Mouse (Mus musculus) brown adipose tissue, adult 24 weeks (tissue): ENCODE data around the gene Hapln2. TPM values are rescaled to one million over a fixed set of nuclear protein-coding genes. Genes with fewer than 3 reads are reported as not detected.

Source experiments
- H3K27ac ChIP-seq: fragments of 200-500 bp; replicated peaks from 2 replicates; pipeline ENCODE4 v1.5.1; 2012; ENCODE audit warnings: low read depth, mild to moderate bottlenecking, low read length
- H3K4me1 ChIP-seq: fragments of 200-500 bp; 2 replicates; pipeline ENCODE4 v1.6.1; 2012; ENCODE audit warnings: low read length, mixed read lengths; ENCODE audit not compliant: control insufficient read depth, insufficient read depth, insufficient read length
- H3K4me3 ChIP-seq: fragments of 200-500 bp; 2 replicates; pipeline ENCODE4 v1.5.1; 2012; ENCODE audit warnings: low read depth, mild to moderate bottlenecking, low read length, moderate library complexity; ENCODE audit not compliant: insufficient read depth
- polyA plus RNA-seq: library from polyadenylated mRNA; stranded (reverse); fragments of >200 nt; gene quantifications from 2 replicates; pipeline ENCODE4 v1.2.4, GENCODE M21; 2012; ENCODE audit not compliant: missing spikeins, insufficient read depth, insufficient read length

Hapln2 gene
- polyA plus RNA-seq, 1 experiment = not detected

DNA sequence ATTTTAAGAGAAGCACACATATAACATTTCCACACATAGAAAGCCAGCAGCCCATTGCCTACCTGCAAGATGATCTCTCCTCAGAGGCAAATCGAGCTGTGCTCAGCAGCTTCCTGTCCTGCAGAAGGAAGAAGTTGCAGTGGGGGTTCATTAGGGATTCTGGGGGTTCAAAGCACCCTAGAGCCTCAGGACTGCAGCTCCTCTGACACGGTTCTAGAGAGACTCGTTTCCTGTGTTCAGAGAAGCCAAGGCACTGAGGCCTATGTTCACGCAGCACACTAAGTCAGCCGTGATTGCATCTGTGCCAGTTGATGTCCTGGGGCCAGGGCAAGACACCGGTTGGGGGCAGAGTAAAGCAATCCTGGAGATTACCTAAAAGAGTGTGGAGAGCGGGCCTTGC lies 560 bp downstream of the Hapln2 start:
- no peak overlapping the region for H3K4me3 ChIP-seq
- no peak overlapping the region for H3K27ac ChIP-seq
- H3K4me1 ChIP-seq = peaks cover 3% of the 10 kb centered on the region; the same call in 1 of the 2 replicates

DNA sequence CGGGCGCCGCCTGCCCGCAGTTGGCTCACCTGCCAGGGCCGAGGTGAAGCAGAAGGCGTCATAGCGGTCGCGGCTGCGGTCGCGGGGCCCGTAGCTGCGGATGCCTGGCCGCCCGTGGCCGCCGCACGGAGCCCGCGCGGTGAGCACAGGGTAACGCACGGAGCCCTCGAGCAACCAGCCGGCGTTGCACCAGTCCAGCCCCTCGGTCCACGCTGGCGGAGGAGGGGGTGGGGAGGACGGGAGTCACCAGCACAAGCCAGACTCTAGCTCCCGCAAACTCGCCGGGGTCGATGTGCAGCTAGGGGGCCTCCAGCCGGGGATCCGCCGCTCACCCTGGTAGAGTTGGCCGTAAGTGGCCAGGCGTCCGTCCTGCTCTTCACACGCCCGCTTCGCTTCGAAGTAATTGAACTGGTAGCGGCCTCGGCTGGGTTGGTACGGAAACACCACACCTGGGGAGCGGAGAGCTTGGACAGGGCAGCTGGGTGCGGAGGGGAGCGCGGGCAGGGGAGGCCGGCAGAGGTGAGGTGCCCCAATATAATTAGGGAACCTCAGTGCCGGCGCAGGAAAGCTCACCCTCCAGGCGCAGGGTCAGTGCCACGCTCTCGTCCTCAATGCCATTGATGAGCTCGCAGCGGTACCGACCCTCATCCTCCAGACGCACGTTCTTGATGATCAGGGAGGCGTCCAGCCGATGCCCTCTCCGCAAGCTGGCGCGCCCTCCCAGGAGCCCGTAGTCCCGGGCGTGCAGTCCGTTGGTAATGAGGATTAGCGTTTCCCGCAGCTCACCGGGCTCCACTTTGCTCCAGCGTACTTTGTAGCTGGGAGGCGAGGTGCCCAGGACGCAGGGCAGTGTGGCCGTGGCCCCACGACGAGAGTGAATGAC lies 4.0 kb downstream of the Hapln2 start:
- Histone ChIP-seq H3K27ac (no peak overlapping the region), H3K4me1 (peaks cover 3% of the 10 kb centered on the region; the same call in 1 of the 2 replicates), H3K4me3 (peak overlapping the region; percentile 72)

DNA sequence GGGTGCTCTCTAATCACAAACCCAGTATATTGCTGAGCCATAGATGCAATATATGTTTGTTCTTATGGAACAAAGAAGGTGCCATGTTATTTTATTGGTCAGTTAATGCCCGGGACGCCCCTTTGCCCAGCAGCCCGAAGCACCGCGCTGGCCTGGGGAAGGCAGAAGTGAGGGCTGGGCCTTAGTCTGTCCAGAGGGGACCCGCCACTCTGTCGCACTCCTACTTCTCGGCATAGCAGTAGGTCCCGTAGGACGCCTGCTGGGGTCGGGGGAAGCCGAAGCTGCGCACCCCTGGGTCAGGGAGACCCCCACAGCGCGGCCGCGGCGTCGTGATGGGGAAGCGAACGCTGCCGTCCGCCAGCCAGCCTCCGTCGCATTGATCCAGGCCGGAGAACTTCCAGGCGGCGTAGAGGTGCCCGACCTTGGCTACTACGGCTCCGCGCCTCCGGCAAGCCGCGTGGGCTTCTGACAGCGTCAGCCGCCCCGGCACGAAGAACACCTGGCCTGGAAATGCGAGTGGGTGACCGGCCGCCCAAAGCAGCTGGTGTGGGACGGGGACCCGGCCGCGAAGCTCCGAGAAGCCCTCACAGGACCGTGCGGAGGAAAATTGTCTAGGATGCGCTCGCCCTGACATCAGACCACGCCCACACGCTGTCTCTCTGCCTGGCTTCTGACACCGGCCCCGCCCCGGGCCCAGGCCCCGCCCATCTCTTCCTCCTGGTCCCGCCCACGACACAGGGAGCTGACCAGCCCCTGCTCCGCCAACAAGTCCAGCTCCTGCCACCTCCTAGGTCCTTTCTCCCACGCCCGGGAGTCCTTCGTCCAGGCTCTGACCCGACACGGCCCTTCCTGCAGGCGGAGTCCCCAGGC lies 4.8 kb downstream of the Hapln2 start:
- Histone ChIP-seq H3K4me3 (peak overlapping the region; percentile 72), H3K4me1 (peaks cover 3% of the 10 kb centered on the region; the same call in 1 of the 2 replicates), H3K27ac (no peak overlapping the region)

DNA sequence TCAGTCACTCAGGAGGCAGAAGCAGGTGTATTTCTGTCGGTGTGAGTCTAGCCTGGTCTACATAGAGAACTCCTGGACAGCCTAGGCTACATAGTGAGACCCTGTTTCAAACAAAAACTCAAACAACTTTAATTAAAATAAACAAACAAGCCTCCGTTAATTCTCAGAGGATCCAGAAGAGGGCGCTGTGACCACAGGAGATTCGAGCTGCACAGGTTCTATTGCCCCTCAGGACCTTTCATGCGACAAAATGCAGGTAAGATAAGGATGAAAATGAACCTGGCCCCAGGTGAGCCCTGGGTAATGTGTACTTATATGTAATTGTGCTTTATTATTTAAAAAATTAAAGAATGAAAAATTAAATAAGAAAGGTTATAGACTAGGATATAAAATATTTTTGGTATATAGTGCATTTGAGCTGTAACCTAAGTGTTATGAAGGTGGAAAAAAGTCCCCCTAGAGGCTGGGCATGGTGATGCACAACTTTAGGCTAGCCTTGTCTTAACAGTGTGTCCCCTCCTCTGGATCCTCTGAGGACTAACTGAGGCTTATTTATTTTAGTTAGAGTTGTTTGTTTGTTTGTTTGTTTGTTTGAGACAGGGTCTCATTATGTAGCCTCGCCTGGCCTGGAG lies 16.6 kb downstream of the Hapln2 start:
- Histone ChIP-seq H3K4me1 (no peaks in the 10 kb centered on the region), H3K4me3 (no peak overlapping the region), H3K27ac (no peak overlapping the region)

DNA sequence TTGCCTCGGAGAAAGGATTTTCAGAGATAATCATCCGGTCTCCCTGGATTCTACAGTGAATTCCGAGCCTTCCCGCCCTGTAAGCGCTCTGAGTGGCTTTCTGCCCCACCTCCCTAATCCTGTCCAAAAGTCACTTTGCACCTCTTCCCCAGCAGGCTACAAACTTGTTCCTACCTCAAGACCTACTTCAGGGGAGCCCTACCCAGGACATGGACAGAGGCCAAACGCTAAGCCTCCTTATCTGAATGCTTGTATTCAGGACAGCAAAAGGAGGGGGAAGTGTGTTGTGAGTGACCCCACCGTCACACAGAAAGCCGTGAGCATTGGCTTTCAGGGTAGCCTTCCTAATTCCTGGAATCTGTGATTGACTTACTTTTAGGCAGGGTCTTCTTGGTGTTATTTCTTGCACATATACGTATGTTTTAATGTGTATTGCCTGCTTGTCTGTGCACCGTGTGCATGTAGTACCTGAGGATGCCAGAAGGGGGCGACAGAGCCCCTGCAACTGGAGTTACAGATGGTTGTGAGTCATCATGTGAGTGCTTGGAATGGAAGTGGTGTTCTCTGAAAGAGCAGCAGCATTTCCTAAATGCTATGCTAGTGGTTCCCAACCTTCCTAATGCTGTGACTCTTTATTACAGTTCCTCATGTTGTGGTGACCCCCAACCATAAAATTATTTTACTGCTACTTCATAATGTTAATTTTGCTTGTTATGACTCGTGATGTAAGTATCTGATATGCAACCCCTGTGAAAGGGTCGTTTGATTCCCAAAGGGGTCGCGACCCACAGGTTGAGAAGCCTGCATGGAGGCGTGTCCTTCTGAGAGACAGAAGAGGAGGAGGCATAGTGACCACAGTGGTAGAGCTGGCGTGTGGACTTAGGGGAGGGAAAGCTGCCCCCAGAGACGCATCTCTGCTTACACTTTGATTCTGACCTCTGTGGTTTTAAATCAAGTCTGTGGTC lies 21.3 kb downstream of the Hapln2 start:
- H3K4me3 ChIP-seq = no peak overlapping the region
- peaks cover 2% of the 10 kb centered on the region; the same call in 1 of the 2 replicates for H3K4me1 ChIP-seq
- H3K27ac ChIP-seq = no peak overlapping the region

DNA sequence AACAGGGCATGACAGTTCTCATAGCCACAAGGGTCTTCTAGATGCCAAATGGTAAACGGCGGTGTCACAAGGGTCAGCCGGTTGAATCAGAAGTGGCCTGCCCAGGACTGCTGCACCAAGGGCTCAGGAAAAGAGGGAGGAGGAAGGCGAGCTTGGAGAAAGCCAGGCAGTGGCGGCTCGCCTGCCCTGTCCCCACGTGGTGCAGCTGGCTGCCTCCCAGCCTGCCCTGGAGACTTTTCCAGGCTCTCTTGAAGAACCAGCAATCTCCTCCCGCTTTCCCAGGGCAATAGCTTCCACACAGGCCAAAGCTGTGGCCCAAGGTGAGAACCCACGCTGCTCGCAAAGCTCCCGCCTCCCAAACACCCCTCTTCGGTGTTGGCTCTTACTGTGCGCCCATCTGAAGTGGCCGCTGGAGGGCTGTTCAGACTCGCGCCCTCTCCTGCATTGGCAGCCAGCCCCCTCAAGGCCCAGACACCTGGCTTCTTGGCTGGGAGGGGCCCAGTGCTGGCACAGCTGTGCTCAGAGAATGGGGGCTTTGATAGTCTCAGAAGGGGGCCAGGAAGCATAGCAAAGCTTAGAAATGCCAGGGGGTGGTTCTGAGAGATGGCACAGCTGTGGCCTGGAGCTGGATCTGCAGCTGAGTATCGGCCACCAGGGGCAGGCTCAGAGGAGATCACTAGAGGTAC lies 24.9 kb downstream of the Hapln2 start:
- Histone ChIP-seq H3K27ac (no peak overlapping the region), H3K4me3 (no peak overlapping the region), H3K4me1 (peaks cover 2% of the 10 kb centered on the region; the same call in 1 of the 2 replicates)

DNA sequence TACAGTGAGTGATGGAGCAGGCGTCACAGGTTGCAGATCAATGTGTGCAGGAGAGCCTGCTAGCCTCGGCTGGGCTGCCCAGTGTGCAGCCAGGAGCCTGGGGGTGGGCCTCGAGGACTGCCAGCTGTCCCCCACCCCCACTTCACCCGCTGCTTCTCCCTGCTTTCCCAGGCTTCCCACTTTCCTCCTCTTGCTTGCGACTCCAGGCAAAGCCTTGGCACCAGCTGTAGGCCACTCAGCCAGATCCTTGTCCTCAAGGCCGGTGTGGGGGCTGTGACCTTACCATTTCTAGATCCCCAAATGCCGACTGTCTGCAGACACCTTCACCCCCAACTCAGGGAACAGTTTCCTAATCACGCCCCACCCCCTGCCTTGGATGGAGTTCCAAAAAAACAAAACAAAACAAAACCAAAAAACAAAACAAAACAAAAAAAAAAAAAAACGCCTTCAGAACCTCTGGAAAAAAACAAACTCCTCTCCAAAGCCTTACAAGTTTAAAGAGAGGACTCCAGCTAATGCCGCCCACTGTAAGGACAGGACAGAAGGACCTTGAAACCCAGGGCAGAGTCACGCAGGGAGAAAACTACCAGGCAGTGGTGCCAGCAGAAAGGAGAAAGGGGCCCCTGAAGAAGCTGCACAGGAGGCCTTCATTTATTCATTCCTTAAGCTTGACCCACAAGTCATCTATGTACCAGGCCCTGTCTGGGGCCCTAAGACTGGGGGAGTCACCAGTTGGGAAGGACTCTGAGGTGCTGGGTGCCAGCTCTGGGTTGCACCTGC lies 26.4 kb downstream of the Hapln2 start:
- Histone ChIP-seq H3K27ac (no peak overlapping the region), H3K4me1 (peaks cover 2% of the 10 kb centered on the region), H3K4me3 (no peak overlapping the region)

DNA sequence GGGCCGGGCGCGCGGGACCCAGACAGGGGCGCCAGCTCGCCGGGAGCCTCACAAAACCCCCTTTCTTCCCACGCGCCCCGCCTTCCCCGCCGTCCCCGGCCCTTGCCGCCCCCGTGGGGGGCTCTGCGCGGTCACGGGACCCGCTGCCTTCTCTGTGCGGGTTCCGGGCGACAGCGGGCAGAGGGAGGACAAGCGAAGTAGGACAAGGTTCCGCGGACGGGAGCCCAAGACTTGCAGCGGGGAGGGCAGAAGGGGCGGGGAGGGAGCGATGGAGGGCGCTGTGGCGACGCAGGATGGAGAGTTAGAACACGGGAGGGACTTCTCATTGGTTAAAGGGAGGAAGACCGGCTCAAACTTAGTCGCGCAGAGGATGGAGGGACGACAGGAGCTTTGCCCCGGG lies 27.2 kb downstream of the Hapln2 start, which contains the start of gene Bcan:
Bcan (minus strand) TSS at position 50 of the 400 bp plus-strand sequence.
- Histone ChIP-seq H3K27ac (no peak within 1 kb of the TSS), H3K4me1 (peaks cover 2% of the 10 kb centered on the region), H3K4me3 (peak within 1 kb of the TSS; percentile 21)

DNA sequence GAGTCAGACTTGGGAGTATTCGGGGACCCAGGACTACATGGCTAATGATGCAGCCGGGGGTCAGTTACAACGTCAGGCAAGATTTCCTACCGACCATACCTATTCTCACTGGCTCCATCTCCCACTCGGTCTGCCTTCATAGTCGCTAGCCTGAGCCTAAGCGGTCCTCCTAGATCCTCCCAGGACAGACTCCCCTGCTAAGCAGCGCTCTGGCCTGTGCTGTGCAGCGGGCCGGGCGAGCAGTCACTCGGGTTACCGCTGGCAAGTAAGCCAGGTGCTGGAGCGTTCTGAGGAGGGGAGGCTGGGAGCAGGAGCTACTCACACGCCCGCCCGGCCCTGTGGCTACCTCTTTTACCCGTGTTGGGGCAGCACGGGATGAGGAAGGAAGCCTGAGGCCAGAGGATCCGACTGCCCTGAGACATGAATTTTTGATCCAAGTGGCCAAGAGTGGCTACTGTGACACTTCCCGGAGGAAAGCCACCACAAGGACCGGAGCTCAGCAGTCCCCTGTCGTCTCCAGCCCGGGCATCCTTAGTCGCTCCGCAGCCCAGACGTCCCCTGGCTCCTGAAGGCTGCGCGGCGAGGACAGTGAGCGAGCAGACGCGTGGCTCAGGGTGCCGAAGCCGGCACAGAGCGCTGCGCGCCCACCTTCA lies 28.0 kb downstream of the Hapln2 start:
- H3K4me3 ChIP-seq = peak overlapping the region; percentile 21
- no peak overlapping the region for H3K27ac ChIP-seq

DNA sequence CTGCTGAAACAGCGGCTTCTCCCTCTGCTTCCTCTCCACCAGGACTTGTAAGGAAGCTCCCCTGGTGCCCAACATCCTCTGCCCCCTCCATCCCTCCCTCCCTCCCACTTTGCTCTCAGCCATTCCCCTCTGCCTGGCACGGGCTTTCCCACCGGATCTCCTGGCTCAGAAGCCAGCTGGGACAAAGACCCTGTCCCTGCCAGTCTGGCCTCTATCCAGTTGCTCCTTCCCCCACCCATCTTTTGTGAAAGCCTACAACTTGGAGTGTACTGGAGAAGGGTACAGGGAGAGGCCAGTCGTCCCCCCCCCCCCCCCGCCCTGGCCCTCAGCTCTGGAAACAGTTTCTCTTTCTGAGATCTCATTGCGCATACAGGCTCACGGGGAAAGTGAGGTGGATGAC lies 28.6 kb downstream of the Hapln2 start:
- no peak overlapping the region for H3K4me3 ChIP-seq

More for the DNA sequence above, 28.0 kb downstream of the Hapln2 start:
- peaks cover 2% of the 10 kb centered on the region for H3K4me1 ChIP-seq

DNA sequence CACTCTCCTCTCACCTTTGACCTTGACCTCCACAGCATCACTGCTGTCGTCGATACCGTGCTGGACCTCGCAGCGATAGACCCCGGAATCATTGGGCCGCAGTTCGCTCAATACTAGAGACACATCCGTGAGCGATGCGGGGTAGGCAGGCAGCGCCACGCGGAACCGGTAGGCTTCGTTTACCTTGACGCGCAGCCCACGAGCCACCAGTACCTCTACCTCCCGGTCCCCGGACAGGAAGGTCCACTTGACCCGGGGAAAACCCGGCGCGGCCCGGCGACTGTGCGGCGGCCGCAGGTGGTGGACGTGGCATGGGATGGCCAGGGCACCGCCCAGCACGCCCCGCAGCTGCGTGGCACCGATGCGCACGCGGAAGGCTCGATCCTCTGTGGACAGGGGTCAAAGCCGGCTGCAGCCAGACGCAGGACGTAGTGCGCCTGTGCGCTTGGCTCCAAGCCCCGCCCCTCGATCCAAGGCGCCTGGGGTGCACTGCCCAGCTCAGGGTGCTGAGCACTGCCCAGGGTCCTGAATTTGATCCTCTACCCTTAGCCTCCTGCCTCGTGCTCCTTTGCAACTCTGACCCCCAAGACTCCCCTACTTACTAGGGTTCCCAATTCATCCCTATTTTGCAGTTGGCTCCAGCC lies 30.3 kb downstream of the Hapln2 start:
- Histone ChIP-seq H3K4me1 (no peaks in the 10 kb centered on the region; the same call in 1 of the 2 replicates), H3K4me3 (peak overlapping the region; percentile 44), H3K27ac (no peak overlapping the region)

More for the DNA sequence above, 28.6 kb downstream of the Hapln2 start:
- Histone ChIP-seq H3K27ac (no peak overlapping the region), H3K4me1 (peaks cover 2% of the 10 kb centered on the region)

DNA sequence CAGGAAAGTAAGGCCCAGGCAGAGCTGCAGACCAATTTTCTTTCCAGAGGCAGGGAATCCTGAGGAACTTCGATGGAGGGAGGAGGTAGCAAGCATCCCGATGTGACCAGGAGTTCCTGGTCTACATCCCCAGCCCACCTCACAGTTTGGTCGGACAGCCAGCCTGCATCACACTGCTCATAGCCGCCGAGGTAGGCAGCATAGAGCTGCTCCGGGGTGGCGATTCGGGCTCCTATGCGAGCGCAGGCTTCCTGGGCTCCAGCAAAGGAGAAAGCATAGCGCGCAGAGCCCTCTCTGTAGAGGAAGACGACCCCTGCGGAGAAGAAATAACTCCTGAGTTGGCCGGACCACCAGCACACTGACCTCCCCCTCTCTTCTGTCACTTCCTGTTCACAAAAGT lies 31.0 kb downstream of the Hapln2 start:
- no peak overlapping the region for H3K4me3 ChIP-seq
- no peaks in the 10 kb centered on the region; the same call in 1 of the 2 replicates for H3K4me1 ChIP-seq

More for the DNA sequence above, 31.0 kb downstream of the Hapln2 start:
- H3K27ac ChIP-seq = no peak overlapping the region
